Mouse (Mus musculus): ENCODE measurements around the gene Abhd15. TPM values are rescaled to one million over a fixed set of nuclear protein-coding genes. Genes with fewer than 3 reads are reported as not detected.
"Not testable (repeated sequence)": the region's sequence is repeated elsewhere in the genome, so short reads cannot be mapped to it uniquely, and the experiment has no call there.

The Abhd15 gene
- total RNA-seq, 1 experiment from 2014 or later = 13.8 TPM

DNA sequence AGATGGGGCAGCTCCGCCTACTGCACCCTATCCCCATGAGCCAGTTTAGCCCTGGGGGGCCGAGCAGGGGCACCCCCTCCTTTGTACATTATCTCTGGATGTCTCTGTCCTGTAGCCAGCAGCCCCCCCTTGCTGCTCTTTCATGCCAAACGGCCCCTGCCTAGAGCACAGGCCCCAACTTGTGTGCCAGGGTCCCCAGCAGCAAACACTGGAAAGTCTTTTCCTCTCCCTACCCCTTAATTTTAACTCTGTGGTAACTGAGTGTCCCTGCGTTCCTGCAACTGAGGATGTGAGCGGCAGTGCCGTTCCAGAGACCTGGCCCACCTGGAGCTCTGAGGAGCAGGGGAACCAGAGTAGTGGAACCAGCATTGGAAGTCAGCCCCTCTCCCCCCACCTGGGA, 8.0 kb upstream of the Abhd15 start:
- ATAC-seq (ENCODE audit: extremely low read depth, insufficient number of reproducible peaks, low FRiP score, poor library complexity, severe bottlenecking) = no peak

DNA sequence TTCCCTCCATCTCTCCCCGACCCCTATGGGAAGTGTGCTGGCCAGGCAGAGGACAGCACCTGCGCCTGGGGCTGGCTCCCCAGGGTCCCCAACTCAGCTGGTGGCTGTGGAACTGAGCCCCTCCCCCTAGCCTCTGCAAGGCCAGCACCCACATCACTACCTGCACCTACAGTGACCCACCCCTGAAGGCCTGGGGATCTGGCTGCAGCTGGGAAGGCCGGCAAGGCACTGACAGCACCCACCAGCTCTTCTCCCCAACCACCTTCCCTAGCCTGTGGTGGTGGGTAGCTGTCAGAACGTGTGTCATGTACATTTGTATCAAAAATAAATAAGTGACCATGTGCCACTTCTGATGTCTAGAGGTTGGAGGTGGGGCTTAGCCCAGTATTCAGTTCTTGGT, 7.5 kb upstream of the Abhd15 start:
- ATAC-seq (ENCODE audit: extremely low read depth, insufficient number of reproducible peaks, low FRiP score, poor library complexity, severe bottlenecking) = no peak

DNA sequence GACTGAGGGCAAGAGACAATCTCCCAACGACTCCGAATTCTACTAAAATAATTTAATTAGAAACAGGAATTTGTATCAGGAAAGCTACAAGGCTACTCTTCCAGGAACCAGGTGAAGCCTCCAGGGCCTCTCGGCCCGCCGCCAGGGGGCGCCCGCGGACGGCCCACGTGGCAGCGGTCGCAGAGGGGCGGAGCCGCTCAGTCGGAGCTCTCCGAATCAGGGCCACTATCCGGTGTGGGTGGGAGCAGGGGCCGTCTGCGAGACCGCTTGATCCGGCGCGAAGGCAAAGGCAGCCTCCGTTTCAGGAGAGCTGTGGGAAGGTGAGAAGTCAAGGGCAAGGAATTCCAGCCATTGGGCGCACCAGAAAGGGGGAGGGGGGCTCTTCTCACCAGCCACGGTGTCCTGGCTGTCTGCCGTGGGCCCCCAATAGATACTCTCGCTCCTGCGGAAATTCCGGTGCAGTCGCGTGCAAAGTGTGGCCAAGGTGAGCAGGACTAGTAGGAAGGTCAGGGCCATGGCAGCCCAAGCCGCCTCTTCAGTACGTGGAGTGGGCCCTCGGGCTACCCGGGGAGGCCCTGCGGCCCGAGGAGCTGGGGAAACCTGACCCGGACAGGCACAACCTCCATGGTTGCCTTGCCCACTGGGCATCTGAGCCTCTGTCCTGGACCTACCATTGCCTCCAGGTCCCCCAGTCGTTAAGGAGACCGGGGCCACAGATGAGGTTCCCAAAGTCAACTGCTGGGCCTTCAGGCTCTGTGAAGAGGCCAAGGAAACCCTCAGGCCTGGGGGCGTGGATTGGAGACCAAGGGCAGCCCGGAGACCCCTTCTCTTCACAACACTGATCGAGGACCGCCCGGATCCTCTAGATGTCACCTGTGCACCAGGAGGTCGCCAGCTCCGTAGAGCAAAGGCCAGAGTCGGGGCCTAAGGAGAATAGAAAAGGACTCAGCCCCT, 6.6 kb upstream of the Abhd15 start:
- peak; percentile 59 for ATAC-seq (ENCODE audit: extremely low read depth, insufficient number of reproducible peaks, low FRiP score, poor library complexity, severe bottlenecking)

DNA sequence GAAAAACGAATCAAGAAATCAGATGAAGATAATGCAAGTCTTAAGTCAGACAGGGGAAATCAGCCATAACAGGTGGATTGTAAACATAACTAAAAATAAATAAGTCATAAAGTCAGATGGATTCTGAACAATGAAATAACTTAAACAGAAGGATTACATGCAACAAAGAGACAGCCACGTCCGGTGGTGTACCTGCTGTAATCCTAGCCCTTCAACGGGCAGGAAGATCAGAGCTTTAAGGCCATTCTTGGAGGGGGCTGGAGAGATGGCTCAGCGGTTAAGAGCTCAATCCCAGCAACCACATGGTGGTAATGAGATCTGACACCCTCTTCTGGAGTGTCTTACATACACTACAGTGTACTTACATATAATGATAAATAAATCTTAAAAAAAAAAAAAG, 3.6 kb upstream of the Abhd15 start:
- ATAC-seq (ENCODE audit: extremely low read depth, insufficient number of reproducible peaks, low FRiP score, poor library complexity, severe bottlenecking) = no peak

DNA sequence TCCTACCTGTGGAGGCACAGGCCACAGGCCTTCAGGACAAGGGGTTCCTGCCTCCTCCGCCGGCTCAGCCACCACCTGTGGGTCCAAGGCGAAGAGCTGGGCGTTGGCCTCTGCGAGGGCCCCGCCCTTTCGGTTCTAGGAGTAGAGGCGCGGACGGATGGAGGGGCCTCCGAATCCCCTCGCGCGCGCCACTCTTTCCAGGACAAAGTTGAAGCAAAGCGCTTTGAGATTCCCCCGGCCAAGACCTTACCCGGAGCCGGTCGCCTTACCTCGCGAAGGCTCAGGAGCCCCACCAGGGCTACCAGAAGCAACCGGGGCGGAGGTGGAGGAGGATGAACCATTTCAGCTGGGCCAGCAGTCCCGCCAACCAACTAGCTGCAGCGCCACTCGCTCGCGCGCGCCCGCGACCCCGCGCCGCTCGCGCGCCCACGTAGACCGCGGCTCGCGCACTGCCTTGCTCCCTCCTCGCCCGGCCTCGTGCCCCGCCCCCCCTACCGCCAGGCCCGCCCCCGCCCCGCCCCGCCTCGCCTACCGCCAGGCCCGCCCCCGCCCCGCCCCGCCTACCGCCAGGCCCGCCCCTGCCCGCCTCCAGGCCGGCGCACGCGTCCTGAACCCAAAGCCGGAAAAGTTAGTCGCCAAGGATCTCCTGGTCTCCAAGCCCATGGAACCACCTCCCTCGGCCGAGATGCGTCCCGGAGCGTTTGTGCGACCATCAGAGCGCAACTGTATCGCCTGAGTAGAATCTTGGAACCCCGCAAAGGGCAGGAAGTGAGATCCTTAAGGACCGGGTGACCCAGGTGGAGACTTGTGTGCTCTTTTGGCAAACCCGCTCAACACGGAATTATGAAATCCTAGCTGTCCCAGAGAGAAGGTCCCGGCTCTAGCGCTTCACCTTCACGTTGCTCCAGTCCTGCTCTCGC, 1.8 kb upstream of the Abhd15 start:
- ATAC-seq (ENCODE audit: extremely low read depth, insufficient number of reproducible peaks, low FRiP score, poor library complexity, severe bottlenecking) = peak; percentile 47

DNA sequence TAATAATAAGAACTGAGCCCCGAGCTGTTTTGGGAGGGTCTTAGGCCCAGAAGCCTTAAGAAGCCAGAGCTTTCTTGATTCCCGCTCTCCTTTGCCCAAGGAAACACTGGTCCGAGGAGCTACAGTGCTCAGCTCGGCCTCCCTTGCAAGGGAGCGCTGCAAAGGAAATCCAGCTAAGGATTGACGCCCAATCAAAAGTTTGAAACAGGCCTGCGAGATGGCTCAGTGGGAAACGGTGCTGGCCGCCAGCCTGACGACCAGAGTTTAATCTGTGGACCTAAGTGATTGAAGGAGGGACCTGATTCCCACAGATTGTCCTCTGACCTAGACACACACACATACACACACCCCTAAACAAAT, 1.1 kb upstream of the Abhd15 start:
- ATAC-seq (ENCODE audit: extremely low read depth, insufficient number of reproducible peaks, low FRiP score, poor library complexity, severe bottlenecking) = no peak

DNA sequence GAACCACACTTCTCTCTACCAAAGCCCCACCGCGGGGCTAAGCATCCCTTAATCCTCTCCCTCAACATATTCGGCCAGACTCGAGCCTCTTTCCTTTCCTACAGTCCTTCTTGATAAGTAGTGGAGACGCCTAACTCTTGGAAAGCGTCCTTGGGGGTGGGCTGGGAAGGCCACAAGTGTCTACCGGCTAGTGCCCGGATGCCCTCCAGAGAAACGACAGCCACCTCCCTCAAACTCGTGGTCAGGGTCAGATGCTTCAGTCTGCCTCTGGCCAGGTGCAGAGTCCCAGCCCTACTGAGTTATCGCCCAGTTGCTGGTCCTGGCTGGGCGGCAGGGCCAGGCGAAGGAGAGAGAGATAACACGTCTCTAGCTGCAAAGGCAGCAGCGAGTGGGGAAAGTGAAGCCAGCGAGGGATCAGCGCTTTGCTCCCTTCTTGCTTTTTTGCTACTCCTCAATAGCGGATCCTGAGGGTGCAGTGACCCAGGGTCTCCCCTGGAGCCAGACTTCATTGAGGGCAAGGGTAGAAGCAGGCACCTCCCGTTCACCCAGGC, 565 bp upstream of the Abhd15 start:
- no peak for ATAC-seq (ENCODE audit: extremely low read depth, insufficient number of reproducible peaks, low FRiP score, poor library complexity, severe bottlenecking)

DNA sequence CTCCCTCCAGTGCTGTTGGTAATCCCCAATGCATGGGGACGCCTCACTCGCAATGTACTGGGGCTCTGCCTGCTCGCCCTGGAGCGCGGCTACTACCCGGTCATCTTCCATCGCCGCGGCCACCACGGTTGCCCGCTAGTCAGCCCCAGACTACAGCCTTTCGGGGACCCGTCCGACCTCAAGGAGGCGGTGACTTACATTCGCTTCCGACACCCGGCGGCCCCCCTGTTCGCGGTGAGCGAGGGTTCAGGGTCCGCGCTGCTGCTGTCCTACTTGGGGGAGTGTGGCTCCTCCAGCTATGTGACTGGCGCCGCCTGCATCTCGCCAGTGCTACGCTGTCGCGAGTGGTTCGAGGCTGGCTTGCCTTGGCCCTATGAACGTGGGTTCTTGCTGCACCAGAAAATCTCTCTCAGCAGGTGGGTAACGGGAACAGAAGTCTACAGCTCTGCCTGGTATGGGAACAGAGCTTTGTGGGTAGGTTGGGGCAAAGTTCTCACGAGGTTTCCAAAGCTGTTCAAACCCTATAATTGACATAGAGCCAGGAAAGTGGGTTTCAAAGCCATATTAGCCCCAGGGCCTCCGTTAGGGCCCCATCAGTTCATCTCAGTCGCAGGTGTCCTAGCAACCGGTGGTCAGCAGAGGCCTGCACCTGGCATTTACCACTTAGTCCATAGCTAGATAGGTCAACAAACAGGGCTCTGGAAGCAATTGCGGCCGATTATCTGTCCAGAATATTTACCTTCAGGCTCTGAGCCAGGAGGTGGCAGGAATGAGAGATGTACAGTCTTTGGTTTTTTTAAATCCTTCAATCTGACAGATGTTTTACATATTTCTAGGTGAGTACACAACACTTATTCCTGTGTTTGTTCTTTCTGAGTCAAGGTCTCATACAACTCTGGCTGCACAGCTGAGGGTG, 974 bp downstream of the Abhd15 start, which contains the start of gene Trp53i13:
Gene Trp53i13 (minus strand): TSS at position 344 of the 916 bp plus-strand sequence.
- ATAC-seq (ENCODE audit: extremely low read depth, insufficient number of reproducible peaks, low FRiP score, poor library complexity, severe bottlenecking) = no peak

DNA sequence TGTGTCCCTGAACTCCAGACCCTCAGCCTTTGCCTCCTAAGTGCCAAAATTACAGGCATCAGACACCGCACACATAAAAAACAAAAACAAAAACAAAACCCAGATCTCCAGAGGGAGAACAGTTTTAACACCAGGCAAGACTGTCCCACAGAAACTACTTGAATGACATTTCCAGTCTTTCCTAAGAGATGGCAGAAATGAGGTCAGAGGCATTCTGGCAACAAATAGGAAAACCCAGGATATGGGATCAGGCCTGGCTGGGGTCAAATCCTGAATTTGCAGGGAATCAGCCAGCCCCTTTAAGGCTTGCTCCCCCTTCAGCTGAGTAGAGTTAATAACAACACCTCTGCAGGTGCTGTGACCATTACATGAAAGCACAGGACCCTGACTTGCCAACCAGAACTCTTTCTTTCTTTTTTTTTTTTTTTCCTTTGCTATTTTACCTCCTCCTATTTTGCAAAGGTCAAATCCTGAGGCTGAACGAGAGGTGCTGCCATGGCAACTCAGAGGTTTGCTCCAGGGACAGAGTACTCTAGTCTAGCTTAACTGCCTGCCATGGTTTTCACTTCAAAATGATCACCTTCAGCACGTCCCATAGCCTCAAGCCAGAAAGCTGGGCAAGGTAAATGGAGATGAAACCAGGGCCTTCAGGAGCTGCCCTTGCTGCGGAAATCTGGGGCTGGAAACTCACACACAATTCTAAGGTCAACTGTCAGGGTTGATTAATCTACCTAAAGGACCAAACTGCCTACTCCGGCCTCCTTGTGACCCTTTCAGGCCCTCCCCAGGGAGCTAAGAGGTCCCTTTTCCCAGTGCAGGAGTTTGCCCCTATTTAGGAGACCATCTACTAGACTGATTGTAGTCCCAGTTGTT, 1.9 kb downstream of the Abhd15 start:
- ATAC-seq (ENCODE audit: extremely low read depth, insufficient number of reproducible peaks, low FRiP score, poor library complexity, severe bottlenecking) = no peak

DNA sequence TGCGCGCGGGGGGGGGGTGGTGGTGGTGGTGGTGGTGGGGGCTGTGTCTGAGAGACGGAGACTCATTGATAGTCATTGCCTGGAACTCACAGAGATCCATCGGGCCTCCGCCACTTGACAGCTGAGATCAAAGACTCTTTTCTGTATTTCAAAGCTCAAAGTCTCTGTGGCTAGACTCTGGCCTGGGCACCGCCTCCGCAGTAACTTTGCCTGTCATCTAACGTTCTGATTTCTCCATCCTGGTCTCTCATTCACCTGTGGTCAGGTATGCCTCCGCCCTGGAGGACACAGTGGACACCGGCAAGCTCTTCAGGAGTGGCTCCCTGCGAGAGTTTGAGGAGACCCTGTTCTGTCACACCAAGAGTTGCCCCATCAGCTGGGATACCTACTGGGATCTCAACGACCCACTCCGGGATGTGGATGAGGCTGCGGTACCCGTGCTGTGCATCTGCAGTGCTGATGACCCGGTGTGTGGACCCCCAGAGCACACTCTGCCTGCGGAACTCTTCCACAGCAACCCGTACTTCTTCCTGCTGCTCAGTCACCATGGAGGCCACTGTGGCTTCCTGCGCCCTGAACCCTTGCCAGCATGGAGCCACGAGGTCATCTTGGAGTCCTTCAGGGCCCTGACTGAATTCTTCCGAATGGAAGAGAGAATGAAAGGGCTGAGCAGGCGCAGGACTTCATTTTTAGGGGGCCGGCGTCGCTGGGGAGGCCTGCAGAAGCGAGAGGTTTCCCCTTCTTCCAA, 3.3 kb downstream of the Abhd15 start:
- ATAC-seq (ENCODE audit: extremely low read depth, insufficient number of reproducible peaks, low FRiP score, poor library complexity, severe bottlenecking) = no peak

DNA sequence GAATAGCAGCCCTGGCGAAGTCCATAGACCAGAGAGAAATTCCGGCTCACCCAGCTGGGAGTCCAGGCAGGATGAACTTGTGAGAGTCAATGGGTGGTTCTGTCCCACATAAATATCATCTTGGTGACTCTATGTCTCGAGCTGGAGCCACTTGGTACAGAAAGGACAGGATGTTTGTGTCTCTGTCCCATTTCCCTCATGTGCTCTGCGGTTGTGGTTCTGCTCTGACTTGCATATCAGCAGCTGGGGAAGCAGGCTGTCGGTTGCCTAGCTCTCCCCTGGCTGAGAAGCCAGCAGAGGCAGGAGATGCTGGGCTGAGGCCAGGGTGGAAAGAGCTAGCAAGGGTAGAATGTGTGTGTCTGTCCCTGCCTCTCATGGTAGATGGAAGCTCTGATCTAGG, 4.1 kb downstream of the Abhd15 start, which contains the start of gene Gm10392:
Gene Gm10392 (minus strand): TSS at position 156 of the 400 bp plus-strand sequence.
- ATAC-seq (ENCODE audit: extremely low read depth, insufficient number of reproducible peaks, low FRiP score, poor library complexity, severe bottlenecking) = peak; percentile 51

DNA sequence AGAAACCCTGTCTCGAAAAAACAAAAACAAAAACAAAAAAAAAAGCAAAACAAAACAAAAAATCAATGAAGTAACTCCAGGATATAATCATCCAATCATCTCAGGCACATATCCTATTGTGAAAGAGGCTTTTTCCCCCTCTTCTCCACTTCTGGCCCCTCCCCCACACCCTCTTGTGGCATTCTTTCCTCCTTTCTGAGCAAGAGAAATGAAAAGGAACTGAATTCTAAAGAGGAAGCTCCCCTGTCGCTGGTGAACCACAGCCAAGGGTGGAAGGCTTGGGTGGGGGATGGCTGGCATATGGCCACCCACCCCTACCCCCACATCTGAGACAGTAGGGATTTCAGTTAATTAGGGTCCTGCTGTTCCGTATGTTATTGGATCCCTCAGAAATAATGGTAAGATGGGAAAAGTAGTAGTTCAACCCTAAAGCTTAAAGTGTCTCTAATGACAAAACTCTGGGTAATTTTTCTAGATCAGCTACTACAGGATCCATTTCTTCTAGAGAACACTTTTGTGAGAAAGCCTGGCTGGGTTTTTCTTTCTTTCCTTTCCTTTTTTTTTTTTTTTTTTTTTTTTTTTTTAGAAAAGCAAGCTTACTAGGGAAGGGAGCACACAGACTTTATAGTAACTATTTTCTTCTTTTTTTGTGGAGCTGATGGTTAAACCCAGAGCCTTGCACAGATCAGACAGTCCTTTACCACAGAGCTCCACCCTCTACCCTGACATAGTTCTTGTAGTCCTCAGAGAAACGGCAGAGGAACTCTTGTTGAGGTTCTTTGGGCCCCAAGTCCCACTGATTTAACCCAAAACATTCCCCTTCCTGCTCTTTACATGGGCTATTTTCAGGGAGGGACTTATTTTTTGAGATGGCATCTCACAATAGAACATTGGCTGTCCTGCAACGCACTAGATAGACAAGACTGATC, 5.9 kb downstream of the Abhd15 start:
- no peak for ATAC-seq (ENCODE audit: extremely low read depth, insufficient number of reproducible peaks, low FRiP score, poor library complexity, severe bottlenecking)

DNA sequence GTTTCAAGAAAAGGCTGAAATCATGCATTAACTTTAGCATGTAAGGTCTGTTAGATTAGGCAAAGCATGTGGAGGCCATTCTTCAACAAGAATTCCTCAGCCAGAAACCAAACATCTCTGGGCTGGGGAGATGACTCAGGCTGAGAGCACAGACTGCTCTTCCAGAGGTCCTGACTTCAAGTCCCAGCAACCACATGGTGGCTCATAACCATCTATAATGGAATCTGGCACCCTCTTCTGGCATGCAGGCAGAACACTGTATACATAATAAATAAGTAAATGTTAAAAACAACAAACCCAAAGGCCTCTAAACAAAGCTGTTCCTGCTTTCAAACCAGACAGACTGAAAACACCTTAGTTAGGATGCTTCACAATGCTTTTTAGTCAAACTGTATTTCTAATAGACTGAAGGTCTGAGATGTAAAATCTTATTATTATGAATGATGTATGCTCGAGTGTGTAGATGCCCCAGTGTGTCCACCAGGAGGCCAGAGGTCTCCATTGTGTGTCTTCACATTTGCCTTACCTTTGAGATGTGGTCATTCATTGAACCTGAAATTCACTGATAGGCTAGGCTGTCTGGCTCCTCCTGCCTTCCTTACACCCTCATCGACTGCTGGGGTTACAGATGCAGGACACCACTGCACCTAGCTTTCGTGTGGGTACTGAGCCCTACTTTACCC, 11.0 kb downstream of the Abhd15 start:
- no peak for ATAC-seq (ENCODE audit: extremely low read depth, insufficient number of reproducible peaks, low FRiP score, poor library complexity, severe bottlenecking)

DNA sequence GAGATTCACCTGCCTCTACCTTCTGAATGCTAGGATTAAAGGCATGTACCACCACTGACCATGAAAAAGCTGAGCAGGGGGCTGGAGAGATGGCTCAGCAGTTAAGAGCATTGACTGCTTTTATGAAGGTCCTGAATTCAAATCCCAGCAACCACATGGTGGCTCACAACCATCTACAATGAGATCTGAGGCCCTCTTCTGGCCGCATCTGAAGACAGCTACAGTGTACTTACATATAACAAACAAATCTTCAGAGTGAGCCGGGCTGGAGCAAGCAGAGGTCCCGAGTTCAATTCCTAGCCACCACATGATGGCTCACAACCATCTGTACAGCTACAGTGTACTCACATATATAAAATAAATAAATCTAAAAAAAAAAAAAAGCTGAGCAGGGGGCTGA, 13.5 kb downstream of the Abhd15 start:
- not testable (repeated sequence) for ATAC-seq (ENCODE audit: extremely low read depth, insufficient number of reproducible peaks, low FRiP score, poor library complexity, severe bottlenecking)

DNA sequence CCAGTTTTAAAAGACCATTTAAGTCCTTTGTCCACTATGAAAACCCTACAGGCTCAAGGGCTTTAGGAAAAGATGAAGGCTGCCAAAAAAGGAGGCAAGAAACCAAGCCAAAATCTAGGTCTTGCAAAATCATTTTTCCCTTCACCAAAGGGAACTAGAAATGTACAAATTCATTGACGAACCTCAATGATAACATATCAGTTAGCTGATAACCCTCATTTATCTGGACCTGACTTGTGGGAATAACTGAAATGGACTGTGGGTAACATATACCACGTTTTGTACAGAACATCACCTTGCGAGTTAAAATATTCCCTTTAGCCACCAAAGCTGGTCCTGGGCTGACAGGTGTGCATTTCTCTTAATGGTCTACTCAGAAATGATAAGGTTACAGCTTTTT, 14.7 kb downstream of the Abhd15 start:
- no peak for ATAC-seq (ENCODE audit: extremely low read depth, insufficient number of reproducible peaks, low FRiP score, poor library complexity, severe bottlenecking)

Data from neutrophil, adult 5-6 weeks (primary cell).